Mouse (Mus musculus) megakaryocyte progenitor cell, adult 5-6 weeks (primary cell): Measurements from ENCODE around the gene Nxph4. TPM values are rescaled to one million over a fixed set of nuclear protein-coding genes. Genes with fewer than 3 reads are reported as not detected.
A peak's percentile ranks its signal among the peaks of the same experiment; 100 is the strongest.

Experiments
- ATAC-seq: replicated peaks from 2 replicates; pipeline ENCODE4 v1.8.0; 2016; ENCODE audit warnings: mild to moderate bottlenecking, moderate TSS enrichment, inconsistent platforms; ENCODE audit not compliant: poor library complexity
- total RNA-seq, 2 experiments: library from RNA; stranded (forward) in 1 of 2; stranded (reverse) in 1 of 2; fragments of 157-497, 149-512 nt in 1 of 2; fragments of 200-1000 nt in 1 of 2; gene quantifications; 2 replicates each; pipeline versions ENCODE4 v1.2.3 to v1.2.4; 2015 to 2017

Gene Nxph4
- total RNA-seq (2015): not detected in 2 replicates
- not detected in 2 replicates for total RNA-seq (2017)

GRCm38 (mm10) chr10:127534036-127534928, at the start of gene Nxph4:
Gene Nxph4, minus strand, starts transcription at chr10:127534559.
- no peak for ATAC-seq

GRCm38 (mm10) chr10:127583649-127584048, 49.3 kb upstream of the Nxph4 start:
- ATAC-seq: no peak

- ATAC-seq: no peak
Measured at GRCm38 (mm10) chr10:127581291-127581690, 46.9 kb upstream of the Nxph4 start.

GRCm38 (mm10) chr10:127577982-127578381, 43.6 kb upstream of the Nxph4 start:
- ATAC-seq: 0 out of 2 replicates have a peak, but pooled peaks have one; percentile 16

GRCm38 (mm10) chr10:127577156-127577555, 42.8 kb upstream of the Nxph4 start:
- no peak for ATAC-seq

GRCm38 (mm10) chr10:127576381-127576961, 42.1 kb upstream of the Nxph4 start:
- peak; percentile 89 for ATAC-seq

- no peak for ATAC-seq
Measured at GRCm38 (mm10) chr10:127575741-127576140, 41.4 kb upstream of the Nxph4 start.

GRCm38 (mm10) chr10:127572281-127572680, 37.9 kb upstream of the Nxph4 start:
- no peak for ATAC-seq

GRCm38 (mm10) chr10:127570937-127571641, 36.7 kb upstream of the Nxph4 start:
- peak; percentile 40 for ATAC-seq

GRCm38 (mm10) chr10:127570384-127570783, 36.0 kb upstream of the Nxph4 start:
- ATAC-seq: peak; percentile 91

- ATAC-seq: peak; percentile 73
Measured at GRCm38 (mm10) chr10:127569450-127569849, 35.1 kb upstream of the Nxph4 start.

- ATAC-seq: no peak
Measured at GRCm38 (mm10) chr10:127566553-127567326, 32.4 kb upstream of the Nxph4 start.

GRCm38 (mm10) chr10:127564301-127564700, 29.9 kb upstream of the Nxph4 start:
- peak; percentile 74 for ATAC-seq

- ATAC-seq: peak; percentile 85
Measured at GRCm38 (mm10) chr10:127563840-127564239, 29.5 kb upstream of the Nxph4 start.

GRCm38 (mm10) chr10:127561145-127561544, 26.8 kb upstream of the Nxph4 start:
- no peak for ATAC-seq

- 0 out of 2 replicates have a peak, but pooled peaks have one; percentile 35 for ATAC-seq
Measured at GRCm38 (mm10) chr10:127557397-127557796, 23.0 kb upstream of the Nxph4 start.

- peak; percentile 89 for ATAC-seq
Measured at GRCm38 (mm10) chr10:127555703-127556102, 21.3 kb upstream of the Nxph4 start.

- no peak for ATAC-seq
Measured at GRCm38 (mm10) chr10:127549892-127550291, 15.5 kb upstream of the Nxph4 start.

- ATAC-seq: no peak
Measured at GRCm38 (mm10) chr10:127548236-127548635, 13.9 kb upstream of the Nxph4 start.

- ATAC-seq: peak; percentile 27; the same call in 1 of the 2 replicates
Measured at GRCm38 (mm10) chr10:127546505-127546904, 12.1 kb upstream of the Nxph4 start.

- no peak for ATAC-seq
Measured at GRCm38 (mm10) chr10:127544375-127544774, 10.0 kb upstream of the Nxph4 start.
